Mouse (Mus musculus) thymus, postnatal 0 days (tissue): ENCODE measurements around the gene Gcnt3. TPM values are rescaled to one million over a fixed set of nuclear protein-coding genes. Genes with fewer than 3 reads are reported as not detected.

Experiments used
- DNase-seq: peaks from one replicate; pipeline ENCODE4 v3.0.0-alpha.2; 2015; ENCODE audit warnings: low spot score
- polyA plus RNA-seq: library from polyadenylated mRNA; unstranded; fragments of >200 nt; fragmentation: Nextera tagmentation; extraction: Ambion mirVana; gene quantifications from 2 replicates; pipeline ENCODE4 v1.2.1, GENCODE M21; 2015

Gene Gcnt3
- polyA plus RNA-seq, result 0.08 and 0.10 TPM in 2 replicates

DNA sequence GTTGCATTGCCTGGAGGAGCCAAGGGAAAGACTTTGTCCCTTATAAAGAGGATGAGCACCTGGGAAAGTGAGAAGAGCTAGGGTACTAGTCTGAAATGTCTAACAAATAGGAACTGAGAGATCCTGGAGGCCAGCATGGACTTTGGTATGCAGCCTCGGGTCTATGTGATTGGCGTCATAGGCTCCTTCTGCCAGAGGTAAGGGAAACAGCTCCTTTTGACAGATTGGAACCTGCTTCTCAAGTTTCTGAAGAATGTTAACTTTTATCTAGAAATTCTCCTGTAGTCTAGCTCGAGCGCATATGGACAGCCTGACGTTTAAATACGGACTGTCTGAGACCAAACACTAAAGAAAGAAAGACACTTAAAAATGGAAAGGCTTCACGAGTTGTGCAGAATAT, at the start of gene Gcnt3:
TSS of gene Gcnt3 (minus strand) at position 101 of the 400 bp plus-strand sequence.
- DNase-seq, result no peak

DNA sequence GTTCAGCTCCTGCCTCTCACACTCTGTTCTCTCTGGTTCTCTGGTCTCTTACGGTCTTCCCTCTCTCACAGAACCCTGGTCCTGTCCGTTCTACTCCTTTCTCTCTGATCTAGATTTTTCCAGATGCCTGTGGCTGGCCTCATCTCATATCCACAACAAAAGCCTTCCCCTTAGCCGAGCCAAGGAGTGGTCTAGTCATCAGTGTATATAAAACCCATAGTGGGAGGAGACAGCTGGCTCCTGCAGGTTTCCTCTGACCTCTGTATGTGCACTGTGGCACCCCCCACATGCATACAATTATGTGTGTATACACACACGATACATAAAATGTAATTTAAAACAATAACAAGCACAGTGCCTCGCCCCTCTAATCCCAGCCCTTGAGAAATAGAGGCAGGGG, 49.5 kb upstream of the Gcnt3 start:
- DNase-seq, result no peak

DNA sequence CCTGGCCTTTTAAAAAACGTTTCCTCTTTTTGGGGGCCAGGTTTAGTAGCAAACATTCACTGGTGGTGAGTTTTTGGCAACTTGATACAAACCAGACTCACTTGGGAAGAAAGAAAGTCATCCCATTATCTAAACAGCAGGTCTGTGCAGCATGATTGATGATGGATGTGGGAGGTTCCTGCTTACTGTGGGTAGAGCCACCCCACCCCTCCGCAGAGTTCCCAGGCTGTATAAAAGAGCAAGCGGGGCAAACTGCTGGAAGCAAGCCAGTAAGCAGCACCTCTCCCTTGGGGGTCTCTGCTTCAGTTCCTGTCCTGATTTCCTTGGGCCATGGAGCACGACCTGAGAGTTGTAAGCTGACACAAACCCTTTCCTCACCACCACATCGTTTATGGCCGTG, 48.2 kb upstream of the Gcnt3 start:
- DNase-seq, result no peak

DNA sequence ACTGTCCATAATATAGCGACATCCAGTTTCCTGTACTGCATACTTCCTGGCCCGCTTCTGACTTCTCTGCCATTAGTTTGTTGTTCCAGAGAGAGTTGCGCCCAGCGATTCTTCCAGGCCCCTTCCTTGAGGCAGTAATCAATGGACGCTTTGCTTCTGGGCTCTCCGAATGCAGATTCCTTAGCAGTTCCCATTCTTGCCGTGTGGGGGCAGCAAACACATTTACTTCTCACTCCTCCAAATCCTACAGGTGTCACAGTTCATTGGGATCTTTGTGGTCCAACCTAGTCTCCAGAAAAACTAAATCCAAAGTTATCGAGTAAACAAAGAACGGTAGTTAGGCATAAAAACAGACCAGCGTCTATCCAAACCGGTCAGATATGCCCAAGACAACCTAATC, 46.2 kb upstream of the Gcnt3 start:
- DNase-seq, result peak; percentile 23

DNA sequence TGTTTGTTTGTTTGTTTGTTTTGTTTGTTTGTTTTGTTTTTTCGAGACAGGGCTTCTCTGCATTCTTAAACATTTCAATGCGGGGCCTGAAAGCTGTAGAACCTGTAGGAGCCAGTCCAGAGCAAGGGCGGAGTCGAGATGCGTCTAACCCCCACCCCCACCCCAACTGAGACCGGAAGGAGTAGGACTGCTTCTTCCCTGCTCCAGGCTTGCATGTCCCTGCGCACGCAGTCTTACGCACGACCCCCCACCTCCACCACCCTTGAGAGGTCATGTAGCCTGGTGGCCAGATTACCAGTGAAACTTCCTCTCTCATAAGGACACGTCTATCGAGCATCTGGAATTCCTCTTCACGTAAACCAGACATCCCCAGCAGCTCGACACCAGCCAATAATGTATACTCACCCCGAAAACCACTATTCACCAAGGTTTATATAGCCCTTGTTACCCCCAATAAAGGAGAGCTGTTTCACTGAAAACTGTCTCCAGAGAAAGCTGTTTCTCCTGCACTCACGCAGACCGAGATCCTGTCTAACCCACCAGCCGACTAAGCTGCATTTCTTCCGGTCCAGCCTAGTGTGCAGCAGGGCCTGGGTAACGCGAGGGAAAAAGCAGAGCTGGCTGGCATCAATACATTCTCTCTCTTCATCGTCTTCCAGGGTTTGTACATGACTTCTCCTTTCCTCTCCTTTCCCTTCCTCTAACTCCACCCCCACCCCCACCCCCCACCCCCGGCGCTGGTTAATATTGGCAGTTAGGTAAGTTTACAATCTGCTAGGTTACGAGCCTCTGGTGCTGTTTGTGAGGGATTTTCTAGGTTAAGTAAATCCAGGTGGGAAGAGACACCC, 44.7 kb upstream of the Gcnt3 start:
- DNase-seq, result peak; percentile 18

DNA sequence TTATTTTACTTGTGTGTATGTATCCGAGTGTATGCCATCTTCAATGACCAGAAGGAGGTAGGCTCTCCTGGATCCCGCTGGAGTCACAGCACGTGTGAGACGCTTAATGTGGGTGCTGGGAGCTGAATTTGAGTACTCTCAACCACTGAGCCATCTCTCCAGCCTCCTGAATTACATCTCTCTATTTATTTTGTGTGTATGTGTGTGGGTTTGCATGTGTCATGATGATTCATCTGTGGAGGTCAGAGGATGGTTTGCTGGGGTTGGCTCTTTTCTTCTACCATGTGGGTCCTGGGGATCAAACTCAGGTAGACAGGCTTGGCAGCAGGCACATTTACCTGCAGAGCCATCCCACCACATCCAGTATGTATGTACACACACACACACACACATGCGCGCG, 43.9 kb upstream of the Gcnt3 start:
- DNase-seq, result no peak

DNA sequence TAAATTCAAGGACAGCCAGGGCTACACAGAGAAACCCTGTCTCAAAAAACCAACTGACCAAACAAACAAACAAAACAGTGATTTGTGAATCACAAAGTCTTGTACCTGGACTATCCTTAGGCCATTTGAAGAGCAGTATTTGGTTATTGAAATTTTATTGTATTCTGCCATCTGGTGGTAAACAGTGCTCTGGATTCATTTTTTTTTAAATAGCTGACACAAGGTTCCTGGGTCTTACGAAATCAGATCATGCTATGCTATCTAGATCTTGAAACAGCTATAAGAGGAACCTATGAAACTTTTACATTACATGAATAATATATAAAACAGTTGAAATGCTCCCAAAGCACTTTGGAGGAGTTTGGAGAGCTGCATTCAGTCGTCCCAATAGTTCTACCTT, 43.1 kb upstream of the Gcnt3 start:
- peak; percentile 66 for DNase-seq

DNA sequence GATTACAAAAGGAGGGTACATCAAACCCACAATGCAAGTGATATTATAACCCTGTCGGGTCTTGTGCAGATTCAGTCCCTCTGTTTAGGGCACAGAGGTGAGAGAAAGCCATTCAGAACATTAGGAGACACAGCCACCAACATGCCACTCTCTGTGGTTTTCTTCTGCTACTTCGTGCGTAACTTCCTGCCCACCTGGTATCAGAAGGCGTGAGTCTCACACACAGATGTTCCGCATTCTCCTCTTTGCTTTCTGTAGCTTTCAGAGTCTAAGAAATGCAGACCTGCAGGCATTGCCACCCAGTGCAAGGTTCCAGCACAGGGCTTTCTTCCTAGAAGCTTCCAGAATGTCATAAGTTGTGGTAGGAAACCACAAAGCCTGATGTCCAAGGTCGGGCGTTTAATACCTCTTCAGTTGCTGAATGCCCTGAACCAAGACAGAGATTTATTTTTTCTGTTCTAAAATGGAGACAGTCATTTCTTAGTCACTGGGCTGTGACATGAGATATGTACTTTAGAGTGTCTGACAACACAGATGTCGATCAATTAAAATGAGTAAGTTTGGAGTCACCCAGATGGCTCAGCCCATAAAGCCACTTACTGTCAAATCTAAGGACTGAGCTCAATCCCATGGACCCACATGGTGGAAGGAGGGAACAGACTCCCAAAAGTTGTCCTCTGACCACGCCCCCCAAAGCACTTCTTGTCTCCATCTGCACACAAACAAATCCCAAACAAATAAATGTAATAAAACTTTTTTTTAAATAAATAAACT, 42.3 kb upstream of the Gcnt3 start:
- peak; percentile 92 for DNase-seq

DNA sequence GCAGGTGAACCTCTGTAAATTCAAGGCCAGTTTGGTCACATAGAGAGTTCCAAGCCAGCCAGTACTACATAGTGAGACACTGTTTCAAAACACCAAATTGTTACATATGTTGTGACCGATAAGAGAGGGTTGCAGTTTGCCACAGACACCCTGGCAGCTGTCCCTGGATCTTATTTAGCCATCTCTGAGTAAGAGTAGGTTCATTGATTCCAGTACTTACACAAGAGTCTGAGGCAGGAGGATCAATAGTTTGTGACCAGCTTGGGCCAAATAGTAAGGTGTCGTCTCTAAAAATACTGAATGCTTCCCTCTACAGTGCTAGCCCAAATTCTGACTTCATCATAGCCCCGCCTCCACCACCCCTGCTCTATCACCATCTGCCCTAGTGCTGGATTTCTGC, 40.1 kb upstream of the Gcnt3 start:
- DNase-seq, result no peak

DNA sequence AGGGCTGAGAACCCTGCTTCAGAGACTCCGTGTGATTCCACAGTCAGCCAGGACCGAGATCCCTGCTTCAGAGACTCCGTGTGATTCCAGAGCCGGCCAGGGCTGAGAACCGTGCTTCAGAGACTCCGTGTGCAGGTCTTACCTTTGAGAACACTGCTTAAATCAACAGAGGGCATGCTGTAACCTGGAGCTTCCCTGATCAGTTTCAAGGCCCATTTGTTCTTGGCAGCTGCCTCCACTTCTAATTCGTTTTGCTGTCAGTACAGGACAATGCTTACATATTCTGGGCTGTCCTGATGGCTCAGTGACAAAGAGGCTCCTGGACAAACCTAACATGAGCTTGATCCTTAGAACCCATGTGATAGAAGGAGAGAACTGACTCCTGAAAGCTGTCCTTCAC, 39.3 kb upstream of the Gcnt3 start:
- no peak for DNase-seq

DNA sequence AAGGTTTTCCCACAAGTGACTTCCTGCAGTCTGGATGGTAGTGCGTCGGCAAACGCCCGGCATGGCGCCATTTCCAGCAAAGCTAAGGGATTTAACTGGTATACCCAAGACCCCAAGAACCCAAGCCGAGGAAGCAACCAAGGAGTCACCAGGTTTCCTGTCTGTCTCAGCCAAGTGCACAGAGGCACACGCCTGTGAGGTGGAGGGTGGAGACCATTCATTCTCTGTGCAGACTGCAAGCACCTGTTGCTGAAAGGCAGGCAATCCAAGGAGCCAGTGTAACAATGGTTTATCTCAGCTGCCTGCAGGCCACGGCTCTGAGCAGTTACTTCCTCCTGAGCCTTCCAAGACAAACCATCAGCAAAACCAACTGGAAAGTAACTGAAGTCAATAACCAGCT, 34.5 kb upstream of the Gcnt3 start:
- peak; percentile 72 for DNase-seq

DNA sequence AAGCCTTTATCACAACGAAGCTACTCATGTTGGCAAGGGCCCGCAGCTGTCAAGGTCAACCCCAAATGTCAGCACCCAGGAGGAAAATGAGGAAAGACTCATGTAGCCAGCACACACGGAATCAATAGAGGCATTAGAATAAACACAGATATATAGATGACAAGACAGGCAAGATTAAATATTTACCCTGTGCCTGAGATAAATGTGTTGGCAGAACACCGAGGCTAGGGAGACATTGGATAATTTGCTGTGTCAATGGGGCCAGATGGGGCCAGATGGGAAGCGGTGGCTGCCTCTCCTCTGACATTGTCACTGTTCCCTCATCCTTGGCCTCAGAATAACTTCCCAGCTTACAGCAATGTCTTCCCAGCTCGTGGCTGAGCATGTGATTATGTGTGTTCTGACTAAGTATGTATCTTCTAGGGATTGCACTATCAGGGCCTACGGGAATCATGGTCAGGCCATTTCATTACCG, 32.1 kb upstream of the Gcnt3 start:
- no peak for DNase-seq

DNA sequence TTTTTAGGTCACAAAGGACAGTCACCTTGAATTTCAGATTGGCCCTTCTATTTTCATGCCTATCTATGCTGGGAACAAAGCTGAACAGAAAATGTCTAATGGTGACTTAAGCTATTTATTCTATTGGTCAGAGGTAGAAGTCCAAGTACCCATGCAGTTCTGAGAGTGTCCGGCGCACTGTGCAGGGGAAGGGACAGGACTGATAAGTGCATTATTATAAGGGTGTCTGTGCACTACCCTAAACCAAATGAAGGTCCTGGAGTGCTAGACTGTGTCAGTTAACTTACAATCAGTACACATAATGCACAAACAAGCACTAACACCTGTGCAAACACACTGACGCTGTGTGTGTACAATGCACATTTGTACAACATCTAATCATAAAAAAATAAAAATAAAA, 29.6 kb upstream of the Gcnt3 start:
- DNase-seq, result no peak

DNA sequence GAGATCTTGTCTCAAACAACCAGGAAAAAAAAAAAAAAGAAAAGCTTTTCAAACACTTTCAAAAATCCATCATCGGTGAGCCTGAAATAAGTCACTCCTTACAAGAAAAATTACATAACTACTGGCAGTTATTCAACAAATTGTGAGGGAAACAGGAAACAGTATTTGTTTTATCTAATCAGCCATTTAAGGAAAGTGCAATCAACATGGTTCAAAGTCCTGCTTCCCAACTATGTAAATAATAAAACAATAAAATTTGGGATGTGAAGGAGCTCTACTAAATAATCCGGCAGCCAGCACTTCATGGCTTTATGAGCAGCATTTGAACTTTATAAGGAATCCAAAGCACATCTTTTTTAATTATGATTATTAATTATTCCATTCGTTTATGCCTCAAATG, 24.1 kb upstream of the Gcnt3 start:
- DNase-seq, result no peak

DNA sequence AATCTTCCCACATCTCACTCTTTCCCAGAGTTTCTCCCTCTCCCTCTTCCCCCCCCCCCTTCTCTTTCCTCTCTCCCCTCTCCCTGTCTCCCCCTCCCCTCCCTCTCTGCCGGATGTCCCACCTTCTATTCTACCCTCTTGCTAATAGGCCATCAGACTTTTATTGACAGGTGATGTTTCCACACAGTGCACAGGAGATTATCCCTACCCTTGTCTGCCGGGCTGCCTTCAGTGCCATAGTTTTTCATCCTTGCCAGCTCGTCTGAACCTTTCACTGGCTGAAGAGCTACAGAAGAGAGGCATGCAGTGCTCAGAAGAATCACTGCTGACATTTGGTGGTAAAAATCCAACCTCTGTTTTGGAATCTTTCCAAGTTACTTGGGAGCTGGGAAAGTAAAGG, 15.5 kb upstream of the Gcnt3 start:
- no peak for DNase-seq

DNA sequence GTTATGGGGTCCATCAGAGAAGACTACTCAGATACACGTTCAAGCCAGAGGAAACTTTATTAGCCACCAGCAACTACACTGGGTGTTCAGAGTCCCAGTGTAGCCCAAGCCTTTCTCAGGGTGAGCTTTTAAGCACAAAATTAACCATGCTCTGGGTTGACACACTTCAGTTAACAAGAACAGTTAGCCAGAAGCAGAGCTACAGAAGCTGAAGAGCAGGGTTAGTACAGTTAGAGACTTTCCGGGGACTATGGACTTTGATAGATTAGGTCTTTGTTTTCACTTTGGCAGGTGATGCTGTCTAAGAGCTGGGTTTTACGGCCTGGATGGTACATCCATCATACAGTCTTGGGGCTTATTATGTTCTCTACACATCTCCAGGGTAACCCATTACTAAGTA, 14.8 kb upstream of the Gcnt3 start:
- no peak for DNase-seq

DNA sequence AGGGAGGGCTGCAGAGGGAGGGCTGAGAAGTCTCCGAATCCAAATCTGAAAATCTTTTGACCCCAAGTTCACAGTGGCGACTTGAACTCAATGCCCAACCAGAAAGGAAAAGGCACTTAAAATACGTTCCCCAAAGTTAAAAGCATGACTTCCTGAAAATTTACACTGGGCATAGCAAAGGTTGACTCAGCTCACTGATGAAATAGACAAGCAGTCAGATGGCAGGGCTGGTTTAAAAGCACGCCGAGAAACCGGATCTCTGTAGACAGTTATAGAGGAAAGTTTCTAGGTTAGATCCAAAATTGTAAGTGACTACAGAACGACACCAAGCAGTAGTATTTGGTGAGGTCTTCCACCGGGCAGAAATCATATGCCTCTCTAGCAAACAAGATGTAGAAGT, 12.0 kb upstream of the Gcnt3 start:
- no peak for DNase-seq

DNA sequence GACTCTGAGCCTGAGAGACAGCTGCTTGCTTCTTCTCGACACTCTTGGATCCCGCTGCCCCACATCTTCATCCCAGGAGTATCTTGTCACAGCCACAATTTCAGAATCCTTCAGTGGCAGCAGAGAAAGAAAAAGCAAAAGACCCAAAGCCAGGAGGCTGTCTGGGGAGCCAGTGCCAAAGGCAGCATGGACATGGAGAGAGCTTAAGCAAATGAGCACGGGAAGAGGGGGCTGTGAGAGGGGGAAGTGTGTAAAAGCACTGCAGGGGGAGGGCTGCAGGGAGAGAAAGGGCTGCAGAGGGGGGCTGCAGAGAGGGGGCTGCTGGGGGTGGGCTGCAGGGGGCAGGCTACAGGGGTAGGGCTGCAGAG, 11.5 kb upstream of the Gcnt3 start:
- DNase-seq, result no peak

DNA sequence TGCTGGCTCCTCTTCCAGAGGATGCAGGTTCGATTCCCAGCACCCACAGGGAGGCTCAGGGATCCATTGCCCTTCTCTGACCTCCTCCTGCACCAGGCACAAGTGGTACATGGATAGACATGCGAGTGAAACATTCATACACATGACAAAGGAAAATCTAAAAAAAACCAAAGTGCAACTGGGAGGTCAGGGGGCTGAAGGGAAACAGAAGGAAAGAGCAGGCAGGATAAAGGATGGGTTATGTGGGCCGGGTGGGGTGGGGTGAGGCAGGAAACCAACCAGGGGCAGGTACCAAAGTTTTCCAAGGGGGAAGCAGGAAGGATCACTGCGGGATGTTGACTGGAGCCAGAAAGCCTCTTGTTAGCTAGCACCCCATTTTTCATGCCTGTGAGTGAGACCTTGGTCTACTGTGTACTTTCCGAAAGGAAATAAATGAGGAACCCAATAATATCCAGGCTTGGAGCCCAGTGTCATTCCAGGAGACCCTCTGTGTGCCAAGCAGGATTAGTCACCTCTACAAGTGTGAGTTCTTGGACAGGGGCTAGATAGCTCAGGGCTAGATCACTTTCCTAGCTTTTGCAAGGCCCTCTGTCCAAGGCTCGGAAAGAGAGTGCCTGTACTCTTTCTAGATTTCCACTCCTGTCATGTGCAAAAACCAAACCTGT, 11.0 kb upstream of the Gcnt3 start:
- DNase-seq, result no peak

DNA sequence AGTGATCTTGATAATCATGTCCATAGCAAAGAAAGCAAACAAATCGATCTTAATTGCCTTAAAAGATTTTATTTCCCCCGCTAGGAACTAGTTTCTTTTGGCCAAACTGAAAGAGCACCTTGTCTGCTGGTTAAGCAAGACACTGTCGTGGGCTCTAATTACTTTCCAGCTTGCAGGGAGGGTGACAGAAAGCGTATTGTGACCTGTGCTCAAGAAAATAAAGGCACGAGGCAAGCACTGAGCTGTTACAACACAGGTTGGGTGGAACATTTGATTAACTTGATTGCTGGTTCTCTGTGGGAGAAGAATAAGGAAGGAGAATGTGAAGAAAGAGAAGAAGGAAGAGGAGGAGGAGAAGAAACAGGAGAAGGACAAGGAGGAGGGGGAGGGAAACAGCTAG, 10.4 kb upstream of the Gcnt3 start:
- DNase-seq, result no peak

DNA sequence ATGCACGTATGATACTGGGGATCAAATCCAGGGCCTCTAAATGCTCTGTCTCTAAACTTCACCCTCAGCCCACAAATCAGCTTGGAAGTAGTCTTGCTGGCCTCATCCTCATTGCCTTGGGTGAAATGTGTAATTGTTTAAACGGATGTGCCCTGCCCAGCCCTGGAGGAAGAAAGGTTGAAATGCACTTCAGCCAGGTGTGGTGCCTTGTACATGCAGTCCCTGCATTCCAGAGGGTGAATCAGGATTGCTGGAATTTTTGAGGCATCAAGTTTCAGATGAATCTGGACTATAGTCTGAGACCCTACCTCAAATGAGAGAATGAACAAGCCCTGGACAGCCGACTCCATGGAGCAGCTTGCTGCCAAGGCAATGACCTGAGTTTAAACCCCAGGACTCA, 10.0 kb upstream of the Gcnt3 start:
- no peak for DNase-seq

DNA sequence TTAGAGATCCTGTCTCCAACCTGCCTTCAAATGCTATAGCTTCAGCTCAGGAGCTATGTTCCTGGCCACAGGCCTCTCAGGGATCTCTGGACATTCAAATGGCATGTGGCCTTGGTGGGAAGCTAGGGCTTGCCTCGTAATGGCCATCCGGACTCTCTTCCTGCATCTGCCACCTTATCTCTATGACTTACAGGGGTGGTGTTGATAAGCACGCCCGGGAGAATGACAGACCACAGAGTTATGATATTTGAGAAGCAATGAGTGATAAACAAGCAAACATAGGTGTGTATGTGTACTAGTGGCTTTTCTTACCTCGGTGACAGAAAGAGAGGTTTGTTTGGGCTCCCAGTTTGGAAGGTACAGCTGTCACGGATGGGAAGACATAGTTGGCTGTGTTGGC, 8.4 kb upstream of the Gcnt3 start:
- DNase-seq, result no peak
